Mouse (Mus musculus) testis, adult 2 months (tissue): ENCODE measurements at regions not wholly inside any gene's neighbourhood (a gene's known extent, or its start where the extent isn't known, plus 50 kb on each side); places are given as distances from the start of the nearest gene placed in this dataset.

Experiments used
- CTCF ChIP-seq: fragments of 200-500 bp; IDR thresholded peaks from 2 replicates; pipeline ENCODE4 v1.5.1; 2012; ENCODE audit warnings: low read depth, mild to moderate bottlenecking, inconsistent platforms, low read length, moderate library complexity; ENCODE audit not compliant: control insufficient read depth, insufficient read depth, insufficient replicate concordance
- POLR2A ChIP-seq: fragments of 200-500 bp; IDR thresholded peaks from 2 replicates; pipeline ENCODE4 v1.6.1; 2012; ENCODE audit warnings: low read depth, mild to moderate bottlenecking, inconsistent platforms, low read length, moderate library complexity; ENCODE audit not compliant: control insufficient read depth

- TF ChIP-seq CTCF (no peak), POLR2A (no peak)
These were observed 77.7 kb downstream of the Trib2 start for GRCm38 (mm10) chr12:15738989-15739388.
